Mouse (Mus musculus): ENCODE measurements around the gene Snx33.

DNA sequence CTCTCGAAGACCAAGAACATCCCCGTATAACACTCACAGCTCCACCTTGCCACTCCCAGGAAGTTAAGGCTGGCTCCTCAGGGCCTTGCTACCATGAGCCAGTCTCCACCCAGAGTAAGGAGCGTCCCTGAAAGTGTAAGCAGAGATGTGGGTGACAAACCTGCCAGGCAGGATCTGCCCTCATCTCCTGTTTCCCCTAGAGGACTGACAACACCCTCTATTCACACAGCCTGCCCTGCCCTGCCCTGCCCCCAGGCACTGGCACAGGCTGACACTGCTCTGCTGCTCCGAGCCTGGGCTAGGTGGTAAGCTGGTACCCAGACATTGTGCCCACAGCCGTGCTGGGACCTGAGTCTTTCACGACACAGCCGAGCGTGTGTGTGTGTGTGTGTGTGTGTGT lies 27.0 kb downstream of the Snx33 start:
- TF ChIP-seq CTCF (IDR thresholded peaks at IDR 0.05; ENCODE audit: control insufficient read depth, insufficient read depth, low read length), result no peak
- TF ChIP-seq POLR2A (IDR thresholded peaks at IDR 0.05; ENCODE audit: borderline replicate concordance, control insufficient read depth, low read depth, low read length), result no peak

Data from bone marrow, adult 2 months (tissue).